Comparison of ENCODE assay signal across 24 mouse cellular contexts in genomic region chr3:22154522-22154921, GRCm38 (mm10).
"Had no signal": no experiment of that assay in that cellular context is flagged by ENCODE, and none has a peak within 500 bp of the region (broad histone marks: within the 10 kb centered on the region; RNA-seq: fewer than 3 reads in every experiment).

No protein-coding gene starts in this region.

- H3K9me3 ChIP-seq: heart, embryonic 10.5 days; intestine, embryonic 15.5 days; liver, embryonic 12.5 days had no signal

- H3K4me1 ChIP-seq: heart, embryonic 10.5 days; heart, embryonic 12.5 days; hindbrain, embryonic 10.5 days; hindbrain, embryonic 12.5 days; intestine, embryonic 15.5 days; limb, embryonic 13.5 days; limb, embryonic 15.5 days had no signal

- H3K36me3 ChIP-seq: hindbrain, embryonic 12.5 days; intestine, embryonic 15.5 days had no signal

- H3K27ac ChIP-seq: gastrocnemius, adult 2 months; heart, embryonic 10.5 days; hindbrain, embryonic 10.5 days; hindbrain, embryonic 12.5 days; hindbrain, embryonic 14.5 days; intestine, embryonic 15.5 days; layer of hippocampus, adult 2 months; left cerebral cortex, adult 2 months; limb, embryonic 13.5 days; limb, embryonic 15.5 days; liver, embryonic 12.5 days; liver, embryonic 14.5 days had no signal

- H3K4me3 ChIP-seq: gastrocnemius, adult 2 months; heart, embryonic 10.5 days; heart, embryonic 12.5 days; hindbrain, embryonic 10.5 days; hindbrain, embryonic 12.5 days; intestine, embryonic 15.5 days; layer of hippocampus, adult 2 months; left cerebral cortex, adult 2 months; limb, embryonic 13.5 days; limb, embryonic 15.5 days; liver, embryonic 12.5 days had no signal

- DNase-seq: gastrocnemius, adult 2 months; gastrocnemius, postnatal 10 days; gastrocnemius, postnatal 25 days; heart, adult 18-20 months; heart, postnatal 10 days; heart, postnatal 4 days; kidney, adult 18-20 months; kidney, adult 8-10 months; kidney, postnatal 10 days; kidney, postnatal 25 days; kidney, postnatal 4 days; left cerebral cortex, postnatal 4 days had no signal

- H3K27me3 ChIP-seq: heart, embryonic 12.5 days; hindbrain, embryonic 12.5 days; intestine, embryonic 15.5 days; limb, embryonic 13.5 days; limb, embryonic 15.5 days; liver, embryonic 12.5 days had no signal

- H3K9ac ChIP-seq: heart, embryonic 12.5 days; hindbrain, embryonic 12.5 days; hindbrain, embryonic 14.5 days; intestine, embryonic 15.5 days; limb, embryonic 13.5 days; limb, embryonic 15.5 days; liver, embryonic 12.5 days; liver, embryonic 14.5 days had no signal
